Mouse (Mus musculus) liver, embryonic 14.5 days (tissue): ENCODE data around the gene Pbx2. TPM values are rescaled to one million over a fixed set of nuclear protein-coding genes. Genes with fewer than 3 reads are reported as not detected.
"Not testable (repeated sequence)": the region's sequence is repeated elsewhere in the genome, so short reads cannot be mapped to it uniquely, and the experiment has no call there.

ENCODE experiments used
- ATAC-seq: fragments of 200-750 bp; cut with Nextera tagmentation; 2 replicates; pipeline ENCODE4 v1.8.0; 2017; ENCODE audit warnings: moderate number of reproducible peaks, mild to moderate bottlenecking, moderate library complexity; ENCODE audit not compliant: insufficient read depth
- DNase-seq, 3 experiments: peaks; one replicate each; pipeline ENCODE4 v3.0.0-alpha.2; 2012 to 2013; ENCODE audit warnings: low read depth in 3 of 3, low spot score in 3 of 3
- H3K27ac ChIP-seq: fragments of 300-500 bp; sonication (generic); 2 replicates; pipeline ENCODE4 v1.5.1; 2014; ENCODE audit warnings: moderate library complexity, mild to moderate bottlenecking, control low read depth, inconsistent platforms
- H3K27me3 ChIP-seq: fragments of 300-500 bp; sonication (generic); 2 replicates; pipeline ENCODE4 v1.6.1; 2014; ENCODE audit warnings: mild to moderate bottlenecking, low read length, moderate library complexity; ENCODE audit not compliant: control insufficient read depth, insufficient read depth
- H3K36me3 ChIP-seq: fragments of 300-500 bp; sonication (generic); replicated peaks from 2 replicates; pipeline ENCODE4 v1.6.1; 2014; ENCODE audit warnings: low read depth; ENCODE audit not compliant: control insufficient read depth, insufficient read depth
- H3K4me1 ChIP-seq, 2 experiments: fragments of 200-500 bp in 1 of 2; fragments of 300-500 bp in 1 of 2; sonication (generic) in 1 of 2; replicated peaks; 2 replicates each; pipeline ENCODE4 v1.6.1; 2012 to 2014; ENCODE audit warnings: antibody characterized with exemption in 1 of 2, inconsistent platforms in 1 of 2, low read length in 1 of 2; ENCODE audit not compliant: control insufficient read depth in 2 of 2, insufficient read depth in 2 of 2
- H3K4me2 ChIP-seq: fragments of 300-500 bp; sonication (generic); 2 replicates; pipeline ENCODE4 v1.6.1; 2014; ENCODE audit warnings: low read depth, mild to moderate bottlenecking, control low read depth, moderate library complexity
- H3K4me3 ChIP-seq, 2 experiments: fragments of 200-500 bp in 1 of 2; fragments of 300-500 bp in 1 of 2; sonication (generic) in 1 of 2; 2 replicates each; pipeline ENCODE4 v1.5.1; 2012 to 2014; ENCODE audit warnings: low read depth in 2 of 2, low read length in 2 of 2, mild to moderate bottlenecking in 2 of 2, control low read depth in 1 of 2, inconsistent platforms in 1 of 2, moderate library complexity in 1 of 2; ENCODE audit not compliant: insufficient read depth in 1 of 2
- H3K9ac ChIP-seq: fragments of 300-500 bp; sonication (generic); replicated peaks from 2 replicates; pipeline ENCODE4 v1.6.1; 2014; ENCODE audit warnings: mild to moderate bottlenecking, control low read depth, moderate library complexity
- H3K9me3 ChIP-seq: fragments of 300-500 bp; sonication (generic); 2 replicates; pipeline ENCODE4 v1.6.1; 2016; ENCODE audit warnings: low read length, mixed read lengths; ENCODE audit not compliant: control insufficient read depth
- CTCF ChIP-seq: IDR thresholded peaks from 2 replicates; pipeline ENCODE4 v1.5.1; 2016; ENCODE audit warnings: antibody characterized with exemption, low read depth, control low read depth
- EP300 ChIP-seq: IDR thresholded peaks from 2 replicates; pipeline ENCODE4 v1.6.1; 2016; ENCODE audit warnings: antibody characterized with exemption, low read depth
- WGBS: fragments of 180-500 bp; shearing (Covaris S2); extraction: QIAGEN DNeasy Blood & Tissue Kit; methylation state at CpG from one replicate; pipeline ENCODE4 v1.1.7; 2014; ENCODE audit not compliant: insufficient replicate concordance; 5-methylcytosine and 5-hydroxymethylcytosine counted together
- polyA plus RNA-seq, 2 experiments: library from polyadenylated mRNA; depleted of rRNA in 1 of 2; stranded (reverse) in 1 of 2; unstranded in 1 of 2; fragments of >200 nt; fragmentation: Nextera tagmentation in 1 of 2; extraction: Ambion mirVana in 1 of 2; gene quantifications; 2 replicates each; pipeline versions ENCODE4 v1.2.1 to v1.2.3; 2012 to 2014

Pbx2 gene
- polyA plus RNA-seq (2012; rRNA removed), result 21.1 and 22.7 TPM in 2 replicates
- 2.7 and 3.3 TPM in 2 replicates for polyA plus RNA-seq (2014; fragmentation: Nextera tagmentation; extraction: Ambion mirVana)

DNA sequence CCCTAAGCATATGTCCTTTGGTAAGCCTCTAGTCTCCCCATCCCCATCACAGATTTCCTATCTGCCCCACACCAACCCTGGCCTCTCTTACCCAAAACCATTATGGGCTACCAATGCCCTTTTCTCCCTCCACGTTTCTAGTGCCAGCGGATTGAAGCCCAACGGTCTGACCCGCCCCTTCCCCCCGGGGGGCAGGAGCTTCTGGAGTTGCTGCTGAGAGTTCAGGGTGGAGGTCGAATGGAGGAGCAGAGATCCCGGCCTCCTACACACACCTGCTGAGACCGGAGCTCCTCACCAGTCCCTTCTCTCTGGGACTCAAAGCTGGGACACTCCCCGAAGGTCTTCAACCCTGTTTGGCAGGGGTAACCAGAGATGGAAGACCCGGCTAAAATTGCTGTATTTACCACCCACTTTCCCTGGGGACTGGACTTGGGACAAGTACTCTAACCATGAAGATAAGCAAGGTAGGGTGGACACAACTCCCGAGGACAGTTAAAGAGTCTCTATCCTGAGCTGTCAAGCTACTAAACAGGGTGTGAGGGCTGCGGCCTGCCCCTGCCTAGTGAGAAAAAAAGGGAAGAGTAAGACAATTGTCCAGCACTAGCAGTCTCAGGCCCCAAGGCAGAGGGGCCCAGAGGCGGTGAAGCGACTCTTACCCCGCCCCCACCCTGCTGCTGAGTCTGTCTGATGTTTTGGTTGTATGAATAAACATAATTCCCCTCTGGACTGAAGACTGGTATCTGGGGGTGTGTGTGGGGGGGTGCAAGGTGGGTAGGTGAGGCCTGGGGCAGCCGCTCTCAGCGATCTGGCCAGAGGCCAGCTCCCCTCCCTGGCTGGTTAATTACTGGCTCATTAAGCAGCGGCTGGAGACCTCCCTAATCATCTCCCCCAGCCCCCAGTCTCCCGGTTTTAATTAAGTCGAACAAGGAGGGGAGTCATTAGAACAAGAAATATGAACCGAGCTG lies at the start of gene Pbx2:
TSS of gene Pbx2 (plus strand) at position 238 of the 965 bp plus-strand sequence.
- Histone ChIP-seq H3K27ac (peak within 1 kb of the TSS; percentile 64), H3K4me2 (peak within 1 kb of the TSS; percentile 86), H3K36me3 (no peaks in the 10 kb centered on the region), H3K27me3 (no peaks in the 10 kb centered on the region), H3K4me1 (peaks cover 21 to 29% of the 10 kb centered on the region in 2 experiments), H3K9ac (peak within 1 kb of the TSS; percentile 87), H3K4me3 (peak within 1 kb of the TSS; percentile 62 to 74), H3K9me3 (no peaks in the 10 kb centered on the region)
- WGBS, result 6% methylated on average over 21 of the region's 21 CpGs
- DNase-seq (no peak), ATAC-seq (no peak)
- TF ChIP-seq CTCF (no peak), EP300 (no peak)

- not testable (repeated sequence) for H3K4me1 ChIP-seq, H3K9ac ChIP-seq, H3K27ac ChIP-seq, DNase-seq, H3K9me3 ChIP-seq, H3K4me3 ChIP-seq, H3K27me3 ChIP-seq, H3K36me3 ChIP-seq, ATAC-seq, H3K4me2 ChIP-seq
- 79% methylated on average over 12 of the region's 13 CpGs for WGBS
These were observed 47.5 kb upstream of the Pbx2 start for GRCm38 (mm10) chr17:34543567-34543966.

DNA sequence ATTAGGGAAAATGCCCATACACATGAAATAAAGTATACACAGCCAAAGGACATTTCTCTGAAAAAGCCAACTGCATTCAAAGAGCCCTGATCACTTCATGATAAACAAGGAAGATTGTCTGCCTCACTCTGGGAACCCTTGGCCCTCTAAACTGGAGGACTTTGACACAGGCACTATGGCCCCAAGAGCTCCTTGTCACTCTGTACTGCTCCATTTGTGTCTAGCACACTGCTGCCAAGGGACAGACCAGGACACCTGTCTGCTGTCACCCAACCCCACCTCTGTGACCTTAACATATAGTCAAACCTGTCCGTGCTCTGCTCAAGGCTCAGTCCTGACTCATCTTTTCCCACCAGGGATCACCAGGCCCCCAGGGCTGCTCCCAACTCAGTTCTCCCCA lies 44.3 kb upstream of the Pbx2 start:
- WGBS, result 80% methylated on average over 1 of the region's 1 CpGs
- Histone ChIP-seq H3K4me1 (no peaks in the 10 kb centered on the region), H3K27me3 (no peaks in the 10 kb centered on the region), H3K9ac (no peak overlapping the region), H3K36me3 (no peaks in the 10 kb centered on the region), H3K9me3 (no peaks in the 10 kb centered on the region), H3K4me3 (no peak overlapping the region), H3K4me2 (no peak overlapping the region), H3K27ac (no peak overlapping the region)
- no peak for DNase-seq
- ATAC-seq, result no peak
- TF ChIP-seq EP300 (no peak), CTCF (no peak)

DNA sequence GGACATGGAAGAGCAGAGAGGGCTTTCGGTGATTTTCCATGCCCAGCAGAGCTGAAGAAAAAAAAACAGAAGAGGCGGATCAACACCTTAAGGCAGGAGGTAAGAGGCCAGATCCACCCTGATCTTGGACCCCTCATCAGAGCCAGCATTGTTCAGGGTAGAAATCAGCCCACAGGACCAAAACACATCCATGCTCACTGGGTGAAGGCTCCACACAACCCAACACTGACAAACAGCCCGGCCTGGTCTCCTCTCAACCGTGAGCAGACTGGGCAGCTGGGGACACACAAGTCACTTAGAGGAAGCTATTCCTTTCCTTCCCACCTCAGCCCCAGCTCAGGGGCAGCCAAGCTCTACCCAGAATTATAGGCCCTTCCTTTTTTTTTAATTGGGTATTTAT lies 43.5 kb upstream of the Pbx2 start:
- DNase-seq (no peak), ATAC-seq (no peak)
- Histone ChIP-seq H3K36me3 (no peaks in the 10 kb centered on the region), H3K9ac (no peak overlapping the region), H3K4me3 (no peak overlapping the region), H3K4me2 (no peak overlapping the region), H3K9me3 (no peaks in the 10 kb centered on the region), H3K27me3 (no peaks in the 10 kb centered on the region), H3K27ac (no peak overlapping the region), H3K4me1 (no peaks in the 10 kb centered on the region)
- TF ChIP-seq CTCF (no peak), EP300 (no peak)
- WGBS, result 61% methylated on average over 4 of the region's 4 CpGs

GRCm38 (mm10) chr17:34549156-34549555 lies 41.9 kb upstream of the Pbx2 start:
- no peak for ATAC-seq

More at GRCm38 (mm10) chr17:34549156-34549555, 41.9 kb upstream of the Pbx2 start:
- WGBS, result 66% methylated on average over 3 of the region's 3 CpGs
- no peak for DNase-seq
- Histone ChIP-seq H3K9ac (no peak overlapping the region), H3K4me2 (no peak overlapping the region), H3K27ac (no peak overlapping the region), H3K9me3 (no peaks in the 10 kb centered on the region), H3K36me3 (no peaks in the 10 kb centered on the region), H3K27me3 (no peaks in the 10 kb centered on the region), H3K4me1 (no peaks in the 10 kb centered on the region), H3K4me3 (no peak overlapping the region)
- TF ChIP-seq EP300 (no peak), CTCF (no peak)
